Mouse (Mus musculus) lung, adult 18-20 months (tissue): ENCODE data around the gene Tmem243.

Source experiments
- DNase-seq, 2 experiments: peaks; one replicate each; pipeline ENCODE4 v3.0.0; 2022; ENCODE audit warnings: mixed read lengths in 2 of 2

The Tmem243 gene

GRCm38 (mm10) chr5:9100207-9100848 lies at the start of gene Tmem243:
TSS of gene Tmem243 (plus strand) at chr5:9100668.
- DNase-seq, result peak; percentile 95 to 96

GRCm38 (mm10) chr5:9056020-9056660 lies 44.3 kb upstream of the Tmem243 start:
- peak; percentile 23 to 56 for DNase-seq

- DNase-seq, result no peak
Measured at GRCm38 (mm10) chr5:9057277-9057879, 43.1 kb upstream of the Tmem243 start.

- DNase-seq, result no peak
Measured at GRCm38 (mm10) chr5:9059303-9060023, 41.0 kb upstream of the Tmem243 start.

- no peak for DNase-seq
Measured at GRCm38 (mm10) chr5:9060228-9060627, 40.2 kb upstream of the Tmem243 start.

GRCm38 (mm10) chr5:9064217-9064616 lies 36.3 kb upstream of the Tmem243 start:
- DNase-seq, result no peak

- peak; percentile 68 to 80 for DNase-seq
Measured at GRCm38 (mm10) chr5:9068886-9069285, 31.6 kb upstream of the Tmem243 start.

- no peak for DNase-seq
Measured at GRCm38 (mm10) chr5:9069599-9070209, 30.8 kb upstream of the Tmem243 start.

- DNase-seq, result no peak
Measured at GRCm38 (mm10) chr5:9071360-9071759, 29.1 kb upstream of the Tmem243 start.

- DNase-seq, result peak in 1 of 2 experiments; percentile 45
Measured at GRCm38 (mm10) chr5:9073177-9073854, 27.2 kb upstream of the Tmem243 start.

- no peak for DNase-seq
Measured at GRCm38 (mm10) chr5:9079773-9080501, 20.5 kb upstream of the Tmem243 start.

- DNase-seq, result no peak
Measured at GRCm38 (mm10) chr5:9086924-9087719, 13.3 kb upstream of the Tmem243 start.

GRCm38 (mm10) chr5:9090493-9091106 lies 9.9 kb upstream of the Tmem243 start:
- DNase-seq, result no peak

- DNase-seq, result no peak
Measured at GRCm38 (mm10) chr5:9092716-9093115, 7.8 kb upstream of the Tmem243 start.

GRCm38 (mm10) chr5:9093490-9093889 lies 7.0 kb upstream of the Tmem243 start:
- no peak for DNase-seq

GRCm38 (mm10) chr5:9100849-9101801 lies 657 bp downstream of the Tmem243 start:
- peak; percentile 93 to 95 for DNase-seq

GRCm38 (mm10) chr5:9102696-9103095 lies 2.2 kb downstream of the Tmem243 start:
- peak in 1 of 2 experiments; percentile 24 for DNase-seq

GRCm38 (mm10) chr5:9103958-9104357 lies 3.5 kb downstream of the Tmem243 start:
- DNase-seq, result peak in 1 of 2 experiments; percentile 28

- no peak for DNase-seq
Measured at GRCm38 (mm10) chr5:9106806-9107205, 6.3 kb downstream of the Tmem243 start.
